Mouse (Mus musculus): ENCODE data around the gene Olfr958.
A peak's percentile ranks its signal among the peaks of the same experiment; 100 is the strongest.

The Olfr958 gene

DNA sequence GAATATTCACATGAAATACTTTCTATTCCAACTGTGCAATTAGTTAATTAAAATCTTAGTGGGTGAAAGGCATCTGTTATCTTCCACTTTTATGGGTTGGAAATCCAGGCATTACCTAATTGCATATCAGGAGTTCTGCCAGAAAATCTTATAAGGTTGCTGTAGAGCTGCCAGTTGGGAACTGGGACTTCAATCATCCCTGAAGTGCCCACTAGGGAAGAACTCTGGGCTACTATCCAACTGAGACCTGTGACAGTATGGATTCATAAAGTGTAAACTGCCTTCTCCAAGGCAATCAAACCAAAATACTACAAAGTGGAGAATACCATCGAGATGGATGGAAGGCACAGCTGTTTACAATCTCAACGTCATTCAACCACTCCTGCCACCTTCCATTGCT, at the start of gene Olfr958:
Gene Olfr958 (minus strand): TSS at position 109 of the 400 bp plus-strand sequence.
- no peak for DNase-seq (ENCODE audit: low spot score in 2 of 2)

DNA sequence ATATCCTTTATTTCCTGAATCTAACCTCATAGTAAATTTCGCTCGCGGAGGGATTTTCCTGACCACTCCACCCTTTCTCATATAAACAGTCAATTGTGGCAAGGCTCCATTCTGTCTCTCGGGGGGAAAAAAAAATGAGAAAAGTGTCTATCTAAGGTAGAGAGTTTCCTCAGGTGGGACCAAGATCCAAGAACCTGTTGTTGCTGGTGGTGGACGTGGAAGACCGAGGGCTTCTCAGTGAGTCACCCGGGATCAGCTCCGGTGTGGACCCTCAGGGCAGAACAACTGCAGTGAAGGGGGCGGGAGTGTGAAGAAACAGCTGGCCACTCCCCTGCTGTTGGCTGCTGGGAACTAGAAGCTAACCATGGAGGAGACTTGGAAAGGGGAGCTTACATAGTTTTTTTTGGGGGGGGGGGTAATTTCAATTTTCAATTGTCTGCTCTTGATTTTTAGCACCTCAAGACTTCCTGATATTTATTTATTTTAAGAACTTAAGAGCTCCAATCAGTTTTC, 49.5 kb upstream of the Olfr958 start:
- peak in 1 of 2 experiments; percentile 5 for DNase-seq (ENCODE audit: low spot score in 2 of 2)

DNA sequence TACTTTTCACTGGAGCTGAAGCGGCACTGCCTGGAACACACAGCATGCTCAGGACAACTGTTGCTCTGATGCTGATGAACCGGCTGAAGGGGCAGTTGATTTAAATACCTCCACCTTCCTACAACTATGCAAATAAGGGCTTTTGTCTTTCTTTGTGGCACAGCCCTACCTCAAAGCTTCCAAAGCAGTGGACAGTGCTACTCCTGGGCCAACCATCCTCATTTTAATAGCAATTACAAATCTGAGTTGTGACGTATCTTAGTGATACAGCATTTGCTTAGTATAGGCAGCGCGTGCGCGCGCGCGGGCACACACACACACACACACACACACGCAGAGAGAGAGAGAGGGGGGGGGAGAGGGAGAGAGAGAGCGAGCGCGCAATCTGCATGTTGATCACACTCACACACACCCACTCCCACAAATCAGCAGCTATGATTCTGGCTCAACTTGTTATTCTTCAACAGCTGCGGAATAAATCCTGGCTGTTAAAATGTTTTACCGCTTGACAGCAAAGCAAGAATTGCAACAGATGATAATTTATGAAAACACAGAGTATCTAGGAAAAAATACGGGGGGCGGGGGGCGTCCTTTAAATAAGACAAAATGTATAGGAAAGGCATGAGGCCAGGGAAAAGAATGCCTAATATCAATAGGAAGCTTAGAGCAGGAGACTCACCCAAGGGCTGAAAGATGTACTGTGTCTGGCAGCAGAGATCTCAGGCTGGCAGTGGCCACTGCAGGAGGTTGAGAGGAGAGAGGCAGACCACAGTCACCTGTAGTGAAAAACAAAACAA, 48.9 kb upstream of the Olfr958 start:
- peak; percentile 8 to 20 for DNase-seq (ENCODE audit: low spot score in 2 of 2)

DNA sequence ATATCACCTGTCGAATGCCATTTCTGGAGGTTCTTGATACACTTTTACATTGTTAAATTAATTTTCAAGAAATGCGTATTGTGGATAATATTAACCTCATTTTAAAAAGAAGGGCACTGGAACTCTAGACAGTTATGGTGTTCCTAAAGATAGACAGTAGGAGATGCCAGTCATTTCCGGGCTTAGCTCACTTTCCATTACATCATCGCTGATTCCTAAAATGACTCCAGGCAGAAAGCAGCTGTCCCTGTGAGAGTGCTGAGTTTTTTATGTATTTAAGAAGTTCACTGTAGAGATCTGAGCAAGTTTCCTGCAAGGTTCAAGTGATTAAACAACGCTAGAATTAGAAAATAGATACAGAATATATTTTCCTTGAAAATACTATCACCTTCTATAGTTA, 23.2 kb upstream of the Olfr958 start:
- no peak for DNase-seq (ENCODE audit: low spot score in 2 of 2)

DNA sequence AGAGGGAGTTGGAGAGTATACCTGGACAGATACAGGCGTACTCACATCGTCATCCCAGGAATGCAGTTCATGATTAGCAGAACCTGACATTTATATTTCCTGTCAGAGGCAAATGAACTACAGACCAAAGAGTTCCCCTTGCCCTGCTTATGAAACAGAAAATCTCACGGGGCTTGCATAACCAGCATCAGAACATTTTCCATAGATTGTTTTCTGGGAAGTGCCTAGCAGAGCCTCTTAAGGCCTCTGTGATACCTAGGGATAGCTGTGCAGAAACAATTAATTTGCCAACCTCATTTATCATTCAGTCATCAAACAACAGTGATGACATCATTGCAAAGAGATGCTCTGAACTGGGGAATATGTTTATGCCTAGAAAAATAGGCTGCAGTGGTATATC, 21.6 kb upstream of the Olfr958 start, which contains the start of gene Olfr959:
Gene Olfr959 (minus strand): TSS at position 101 of the 400 bp plus-strand sequence.
- DNase-seq (ENCODE audit: low spot score in 2 of 2) = no peak

DNA sequence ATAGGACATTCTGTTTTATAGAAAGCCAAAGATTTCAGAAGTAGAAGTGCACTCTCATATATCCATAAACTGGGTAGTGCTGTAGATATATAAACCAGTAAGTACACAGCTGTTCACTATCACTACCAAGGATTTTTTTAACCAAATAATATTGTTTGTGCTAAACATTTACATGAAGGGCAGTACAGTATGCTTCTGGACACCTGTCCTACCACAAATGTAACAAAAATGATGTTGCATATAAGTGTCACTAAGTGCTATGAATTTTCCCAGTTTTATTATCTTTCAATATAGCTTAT, 4.4 kb upstream of the Olfr958 start:
- no peak for DNase-seq (ENCODE audit: low spot score in 2 of 2)

DNA sequence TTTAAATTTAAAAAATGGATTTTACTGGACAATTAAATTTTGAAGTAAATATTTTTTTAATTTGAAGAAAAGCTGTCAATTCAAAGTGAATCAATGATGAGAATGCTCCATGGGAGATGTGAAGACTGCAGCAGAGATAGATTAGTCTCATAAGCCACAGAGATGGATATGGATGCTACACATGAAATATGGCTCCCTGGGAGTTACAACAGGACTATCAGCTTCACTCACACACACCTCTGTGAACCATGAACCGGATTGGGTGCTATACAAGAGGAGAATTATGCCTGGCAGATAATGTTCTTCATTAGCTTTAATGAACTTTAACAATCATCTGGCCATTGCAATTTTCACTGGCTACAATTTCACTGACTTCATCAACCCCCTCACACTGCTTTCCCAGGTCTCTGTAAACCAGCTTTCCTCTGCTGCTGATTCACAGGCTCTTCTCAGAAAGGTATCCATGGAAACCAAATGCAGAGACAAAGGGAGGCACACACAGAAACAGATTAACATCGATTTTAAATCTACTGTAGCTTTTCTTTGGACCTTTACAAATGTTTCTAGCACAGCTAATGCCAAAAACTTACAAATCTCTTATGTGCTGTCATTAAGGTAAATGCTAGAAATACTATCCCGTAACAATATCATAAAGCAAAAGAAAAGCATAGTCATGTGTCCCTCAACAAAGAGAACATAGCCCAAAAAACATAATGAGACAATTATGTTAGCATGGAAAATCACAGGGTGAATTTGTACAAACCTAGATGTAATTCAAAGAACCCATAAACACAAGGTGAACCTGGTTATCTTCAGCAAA, 3.9 kb upstream of the Olfr958 start:
- DNase-seq (ENCODE audit: low spot score in 2 of 2) = no peak

DNA sequence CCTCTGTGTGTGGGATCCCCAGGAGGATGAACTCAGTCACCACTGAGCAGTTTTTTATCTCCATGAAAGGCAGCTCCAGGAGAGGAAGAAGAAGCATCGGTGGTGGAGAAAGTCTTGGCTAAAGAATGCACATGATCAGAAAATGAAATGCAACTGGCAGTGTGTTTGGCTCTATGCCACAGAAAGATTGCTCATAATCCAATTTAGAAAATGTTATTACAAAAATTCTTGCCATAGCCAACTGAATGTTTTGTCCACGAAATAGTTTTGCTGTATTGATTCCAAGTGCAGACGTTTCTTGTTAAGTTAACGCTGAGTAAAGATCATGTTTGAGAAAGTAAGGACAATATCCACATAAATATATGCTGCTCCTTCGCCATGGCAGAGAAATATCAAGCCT, 3.0 kb downstream of the Olfr958 start:
- DNase-seq (ENCODE audit: low spot score in 2 of 2) = no peak

DNA sequence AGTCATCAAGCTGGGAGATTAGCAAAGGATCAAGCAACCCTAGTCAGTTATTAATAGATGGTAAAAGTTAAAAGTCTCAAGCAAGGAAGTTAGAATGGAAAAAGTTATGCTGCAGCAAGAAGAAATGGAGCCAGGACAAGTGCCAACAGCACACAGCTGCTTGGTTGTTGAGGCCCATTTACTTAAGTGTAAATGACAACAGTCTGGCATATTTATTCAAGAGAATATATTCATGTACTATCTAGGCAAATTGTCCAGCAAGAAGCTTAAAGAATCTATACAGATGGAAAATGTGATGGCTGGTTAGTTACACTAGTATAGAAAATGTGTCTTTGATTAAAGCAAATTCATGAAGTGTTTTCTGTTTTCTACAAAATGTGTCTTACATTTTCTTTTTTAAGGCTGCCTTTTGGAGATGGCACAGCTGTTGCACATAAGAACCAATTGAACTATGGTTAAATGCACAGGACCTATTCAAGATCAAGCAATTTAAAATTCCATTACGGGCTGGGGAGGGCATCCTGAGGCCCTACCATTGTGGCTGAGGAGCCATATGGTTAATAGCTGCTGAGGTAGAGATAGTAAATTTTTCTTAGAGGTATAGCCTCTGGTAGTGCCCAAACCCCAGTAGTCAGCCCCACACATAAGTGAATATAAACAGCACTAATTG, 30.1 kb downstream of the Olfr958 start:
- no peak for DNase-seq (ENCODE audit: low spot score in 2 of 2)

DNA sequence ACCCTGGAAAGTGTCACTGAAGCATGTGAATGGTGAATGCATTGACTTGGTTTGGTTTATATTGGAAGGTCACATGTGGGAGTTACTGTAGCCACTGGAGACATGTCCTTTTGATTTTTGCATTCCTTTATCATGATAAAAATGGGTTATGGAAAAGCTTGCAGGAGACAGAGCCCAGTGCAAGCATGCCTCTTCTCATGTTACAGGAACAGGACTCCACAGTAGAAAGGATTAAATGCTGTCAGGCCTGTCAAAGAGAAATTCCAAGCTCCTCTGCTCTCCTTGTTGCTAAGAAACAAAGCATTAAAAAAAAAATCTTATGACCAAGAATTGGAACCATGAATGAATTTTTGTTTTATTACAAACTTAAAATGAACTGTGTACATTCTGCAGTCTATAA, 35.3 kb downstream of the Olfr958 start:
- DNase-seq (ENCODE audit: low spot score in 2 of 2) = no peak

DNA sequence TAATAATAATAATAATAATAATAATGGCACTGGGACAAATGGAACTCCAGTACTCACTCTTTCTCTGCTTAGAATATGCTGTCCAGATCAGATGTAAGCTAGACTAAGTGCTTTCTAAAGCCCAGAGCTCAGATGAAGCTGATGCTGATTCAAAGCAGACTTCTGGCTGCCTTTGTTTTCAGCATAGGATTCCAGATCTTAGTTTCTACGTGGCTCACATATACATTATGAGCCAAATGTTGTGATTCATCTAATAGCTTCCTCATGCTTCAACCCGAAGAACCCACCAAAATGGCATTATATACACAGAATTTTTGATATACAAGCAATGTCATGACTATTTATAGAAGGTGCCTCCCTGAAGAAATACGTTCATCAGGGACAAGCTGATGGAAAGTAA, 38.3 kb downstream of the Olfr958 start, which contains the start of gene Olfr957:
Gene Olfr957 (minus strand): TSS at position 279 of the 400 bp plus-strand sequence.
- DNase-seq (ENCODE audit: low spot score in 2 of 2) = no peak

DNA sequence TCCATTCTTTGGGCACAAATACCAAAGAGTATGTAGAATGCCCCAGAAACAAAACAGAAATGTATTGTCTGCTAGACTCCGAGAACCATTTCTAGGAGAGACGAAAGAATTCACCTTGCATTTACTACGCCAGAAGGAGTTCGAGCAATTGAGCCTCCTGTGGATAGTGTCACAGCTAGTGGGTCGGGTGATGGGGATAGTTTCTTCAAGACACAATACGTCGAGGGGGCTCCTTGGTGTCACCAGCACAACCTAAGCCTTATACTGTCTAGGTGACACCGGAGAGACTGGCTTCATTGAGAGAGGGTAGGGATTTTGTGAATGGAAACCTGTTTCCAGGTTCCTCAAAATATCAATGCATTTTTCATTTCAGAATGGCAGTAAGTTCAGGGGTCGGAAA, 44.4 kb downstream of the Olfr958 start:
- DNase-seq (ENCODE audit: low spot score in 2 of 2) = no peak

DNA sequence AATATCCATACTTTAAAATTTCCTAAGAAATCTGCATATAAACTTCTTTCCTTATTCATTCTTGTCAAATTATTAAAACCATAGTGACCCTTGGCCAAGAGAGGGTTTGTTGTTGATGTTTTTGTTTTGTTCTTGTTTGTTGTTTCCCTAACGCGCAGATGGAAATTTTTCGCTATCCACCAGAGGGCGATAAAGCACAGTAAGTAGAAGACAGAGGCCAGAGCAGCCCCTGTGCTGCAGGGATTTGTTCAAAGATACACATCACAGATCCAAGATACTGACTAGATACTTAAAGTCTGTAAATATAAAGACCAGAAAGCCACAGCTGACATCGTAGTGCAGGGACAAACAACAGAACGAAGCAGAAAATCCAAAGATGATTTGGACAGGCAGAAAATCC, 44.9 kb downstream of the Olfr958 start:
- peak in 1 of 2 experiments; percentile 48 for DNase-seq (ENCODE audit: low spot score in 2 of 2)
